Comparison of ENCODE assay signal across 20 mouse cellular contexts in genomic region chr6:40350041-40350440, GRCm38 (mm10). TPM values are rescaled to one million over a fixed set of nuclear protein-coding genes. Genes with fewer than 3 reads are reported as not detected.
A peak's percentile ranks its signal among the peaks of the same experiment; 100 is the strongest.
DNase-seq lines count a peak whose midpoint lies in the region; TF ChIP-seq lines count a peak whose summit lies in the region.
"Had no signal": no experiment of that assay in that cellular context is flagged by ENCODE, and none has a peak within 500 bp of the region (broad histone marks: within the 10 kb centered on the region; RNA-seq: fewer than 3 reads in every experiment).

No protein-coding gene starts in this region.

- H3K4me1 ChIP-seq in ES-Bruce4 (ENCODE audit: control insufficient read depth, insufficient read depth, low read length), result peaks cover 6% of the 10 kb centered on the region
- peaks cover 4 to 13% of the 10 kb centered on the region in 2 experiments; a peak in 2 of 4 replicates for H3K4me1 ChIP-seq in ES-E14 (ENCODE audit: control insufficient read depth in 2 of 2, insufficient read depth in 2 of 2, low read length in 2 of 2, poor library complexity in 1 of 2)
- H3K4me1 ChIP-seq: embryonic facial prominence, embryonic 12.5 days had no signal

- no peak for TF ChIP-seq CTCF in ES-Bruce4 (IDR thresholded peaks at IDR 0.05; ENCODE audit: low read depth, low read length)

- H3K27me3 ChIP-seq in ES-Bruce4 (ENCODE audit: control insufficient read depth, insufficient read depth, low read length, poor library complexity, severe bottlenecking), result no peaks in the 10 kb centered on the region
- H3K27me3 ChIP-seq: CH12.LX; embryonic facial prominence, embryonic 12.5 days; forebrain, embryonic 13.5 days; forebrain, embryonic 15.5 days had no signal

- TF ChIP-seq EP300 in ES-Bruce4 (IDR thresholded peaks at IDR 0.05; ENCODE audit: insufficient read depth, low read depth, low read length), result no peak

- TF ChIP-seq POLR2A in ES-Bruce4 (IDR thresholded peaks at IDR 0.05; ENCODE audit: insufficient read depth, low read length), result no peak

- in situ Hi-C loops in ES-E14 (cut with MboI; ENCODE audit: low sequenced_read_pairs in 2 of 2, unreplicated experiment in 2 of 2), result no loop called here

- H3K9ac ChIP-seq in ES-Bruce4 (ENCODE audit: low read depth, poor library complexity, severe bottlenecking), result no peak overlapping the region
- no peak overlapping the region for H3K9ac ChIP-seq in ES-E14 (ENCODE audit: insufficient read depth, low read depth, low read length, poor library complexity, severe bottlenecking)
- H3K9ac ChIP-seq: embryonic facial prominence, embryonic 12.5 days; forebrain, embryonic 13.5 days; forebrain, embryonic 15.5 days; forebrain, postnatal 0 days had no signal

- H3K36me3 ChIP-seq in ES-Bruce4 (ENCODE audit: control insufficient read depth, insufficient read depth, low read length, poor library complexity, severe bottlenecking) (peaks cover 2% of the 10 kb centered on the region; the same call in 1 of the 2 replicates), ES-E14 (ENCODE audit: control insufficient read depth, insufficient read depth, low read length, poor library complexity, severe bottlenecking) (peaks cover 11% of the 10 kb centered on the region)

- H3K4me3 ChIP-seq in ES-Bruce4 (ENCODE audit: low read depth, low read length), result no peak overlapping the region
- H3K4me3 ChIP-seq in ES-E14 (ENCODE audit: insufficient read depth in 1 of 2, low read depth in 1 of 2, low read length in 2 of 2, poor library complexity in 1 of 2, severe bottlenecking in 1 of 2), result no peak overlapping the region
- H3K4me3 ChIP-seq: embryonic facial prominence, embryonic 12.5 days; forebrain, embryonic 13.5 days; forebrain, embryonic 15.5 days had no signal

- H3K27ac ChIP-seq in ES-Bruce4 (ENCODE audit: insufficient read depth, low read length) (peak overlapping the region; percentile 65), ES-E14 (ENCODE audit: insufficient read depth, low read depth, low read length, poor library complexity, severe bottlenecking) (peak overlapping the region; percentile 76; the same call in 1 of the 2 replicates)
- H3K27ac ChIP-seq: embryonic facial prominence, embryonic 12.5 days; forebrain, embryonic 13.5 days; forebrain, embryonic 15.5 days had no signal

- no peaks in the 10 kb centered on the region for H3K9me3 ChIP-seq in ES-Bruce4 (replicated peaks; ENCODE audit: control insufficient read depth, insufficient read depth, low read length, poor library complexity, severe bottlenecking)
- no peaks in the 10 kb centered on the region for H3K9me3 ChIP-seq in ES-E14 (ENCODE audit: control insufficient read depth, insufficient read depth, low read depth, low read length)
- H3K9me3 ChIP-seq: embryonic facial prominence, embryonic 12.5 days; forebrain, embryonic 13.5 days; forebrain, embryonic 15.5 days had no signal

- DNase-seq in ES-E14 (ENCODE audit: low read depth, low spot score) (no peak), ZHBTc4 (ENCODE audit: low read depth, low spot score) (peak; percentile 42)
- DNase-seq in urinary bladder, postnatal 4 days (ENCODE audit: low spot score in 2 of 2), result no peak
- no peak for DNase-seq in layer of hippocampus, postnatal 14 days (ENCODE audit: low spot score in 2 of 2)
- DNase-seq: adrenal gland, adult 2 months; adrenal gland, postnatal 10 days; adrenal gland, postnatal 25 days; B cell, adult 2 months; cerebellum, adult 11 months; cerebellum, adult 18-20 months; cerebellum, adult 8-10 months; cerebellum, adult 9-11 months; cerebellum, postnatal 36 days; embryo, embryonic 11 days; forebrain, postnatal 0 days had no signal

TF ChIP-seq in ES-E14, 5 proteins besides CTCF, POLR2A, EP300 and RAD21:
- TF ChIP-seq ZC3H11A (IDR thresholded peaks at IDR 0.05; ENCODE audit: borderline replicate concordance, low read depth, low read length) (no peak), HCFC1 (IDR thresholded peaks at IDR 0.05; ENCODE audit: borderline replicate concordance, insufficient read depth, low read length) (no peak), CHD2 (IDR thresholded peaks at IDR 0.05; ENCODE audit: low read depth, low read length) (no peak), ZNF384 (IDR thresholded peaks at IDR 0.05; ENCODE audit: low read depth, low read length) (no peak), MAFK (IDR thresholded peaks at IDR 0.05; ENCODE audit: insufficient read depth, low read depth, low read length) (no peak)

RNA-seq across cellular contexts. Expression of gene Agk, which starts 25.1 kb away (rescaled TPM):
- polyA plus RNA-seq in ES-Bruce4 (2011; ENCODE audit: insufficient read depth, insufficient read length, low read depth, missing spikeins), result 34.7 and 37.4 TPM in 2 replicates
- 39.2 and 51.1 TPM in 2 replicates for total RNA-seq in ES-E14 (2012; rRNA removed)
- 10 to 100 TPM; 50.4 to 53.9 TPM for total RNA-seq in layer of hippocampus, postnatal 14 days (2021)
